Mouse (Mus musculus) hindbrain, embryonic 14.5 days (tissue): ENCODE results near the gene Olfr1061. TPM values are rescaled to one million over a fixed set of nuclear protein-coding genes. Genes with fewer than 3 reads are reported as not detected.
"Not testable (repeated sequence)": the region's sequence is repeated elsewhere in the genome, so short reads cannot be mapped to it uniquely, and the experiment has no call there.

Experiments
- ATAC-seq: fragments of 200-750 bp; cut with Nextera tagmentation; 2 replicates; pipeline ENCODE4 v1.8.0; 2017; ENCODE audit warnings: moderate number of reproducible peaks, mild to moderate bottlenecking, moderate TSS enrichment, moderate library complexity; ENCODE audit not compliant: low FRiP score
- DNase-seq: peaks from one replicate; pipeline ENCODE4 v3.0.0-alpha.2; 2015; ENCODE audit warnings: low spot score
- H3K27ac ChIP-seq: fragments of 300-500 bp; sonication (generic); 2 replicates; pipeline ENCODE4 v1.5.1; 2014; ENCODE audit warnings: mild to moderate bottlenecking, moderate library complexity
- H3K27me3 ChIP-seq: fragments of 300-500 bp; sonication (generic); 2 replicates; pipeline ENCODE4 v1.6.1; 2014; ENCODE audit warnings: mild to moderate bottlenecking, low read length, mixed read lengths; ENCODE audit not compliant: control insufficient read depth, insufficient read depth
- H3K36me3 ChIP-seq: fragments of 300-500 bp; sonication (generic); replicated peaks from 2 replicates; pipeline ENCODE4 v1.6.1; 2014; ENCODE audit not compliant: control insufficient read depth, insufficient read depth
- H3K4me1 ChIP-seq: fragments of 300-500 bp; sonication (generic); replicated peaks from 2 replicates; pipeline ENCODE4 v1.6.1; 2014; ENCODE audit warnings: antibody characterized with exemption, low read length, mixed read lengths; ENCODE audit not compliant: control insufficient read depth, insufficient read depth
- H3K4me2 ChIP-seq: fragments of 300-500 bp; sonication (generic); replicated peaks from 2 replicates; pipeline ENCODE4 v1.6.1; 2014; ENCODE audit warnings: mild to moderate bottlenecking, moderate library complexity
- H3K4me3 ChIP-seq: fragments of 300-500 bp; sonication (generic); replicated peaks from 2 replicates; pipeline ENCODE4 v1.5.1; 2014; ENCODE audit warnings: mild to moderate bottlenecking, low read length
- H3K9ac ChIP-seq: fragments of 300-500 bp; sonication (generic); 2 replicates; pipeline ENCODE4 v1.6.1; 2014
- H3K9me3 ChIP-seq: fragments of 300-500 bp; sonication (generic); 2 replicates; pipeline ENCODE4 v1.6.1; 2016; ENCODE audit warnings: low read length; ENCODE audit not compliant: control insufficient read depth
- WGBS: fragments of 180-500 bp; shearing (Covaris S2); extraction: QIAGEN DNeasy Blood & Tissue Kit; methylation state at CpG from one replicate; pipeline ENCODE4 v1.1.7; 2014; 5-methylcytosine and 5-hydroxymethylcytosine counted together
- polyA plus RNA-seq: library from polyadenylated mRNA; unstranded; fragments of >200 nt; fragmentation: Nextera tagmentation; extraction: Ambion mirVana; gene quantifications from 2 replicates; pipeline ENCODE4 v1.2.1, GENCODE M21; 2014

Gene Olfr1061
- not detected in 2 replicates for polyA plus RNA-seq

- 84% methylated on average over 1 of the region's 1 CpGs for WGBS
- DNase-seq (no peak), ATAC-seq (no peak)
- H3K4me3 ChIP-seq = no peak within 1 kb of the TSS
- H3K9ac ChIP-seq = no peak within 1 kb of the TSS
- H3K4me2 ChIP-seq = no peak within 1 kb of the TSS
- no peaks in the 10 kb centered on the region for H3K36me3 ChIP-seq
- H3K4me1 ChIP-seq = no peaks in the 10 kb centered on the region
- no peaks in the 10 kb centered on the region for H3K9me3 ChIP-seq
- no peaks in the 10 kb centered on the region for H3K27me3 ChIP-seq
- H3K27ac ChIP-seq = no peak within 1 kb of the TSS
Measured at GRCm38 (mm10) chr2:86413950-86414349, at the start of gene Olfr1061. Gene Olfr1061 (minus strand): TSS chr2:86414050.

- Histone ChIP-seq H3K4me3 (no peak overlapping the region), H3K9me3 (no peaks in the 10 kb centered on the region), H3K4me2 (no peak overlapping the region), H3K9ac (no peak overlapping the region), H3K36me3 (no peaks in the 10 kb centered on the region), H3K27ac (no peak overlapping the region), H3K4me1 (no peaks in the 10 kb centered on the region), H3K27me3 (no peaks in the 10 kb centered on the region)
- ATAC-seq (no peak), DNase-seq (no peak)
- WGBS = 88% methylated on average over 1 of the region's 1 CpGs
Measured at GRCm38 (mm10) chr2:86460434-86460833, 46.6 kb upstream of the Olfr1061 start.

GRCm38 (mm10) chr2:86456169-86456568 lies 42.3 kb upstream of the Olfr1061 start, which contains the start of gene Olfr1066:
Gene Olfr1066 (minus strand): TSS chr2:86456269.
- no peaks in the 10 kb centered on the region for H3K4me1 ChIP-seq
- no peak for ATAC-seq

GRCm38 (mm10) chr2:86450491-86450890 lies 36.6 kb upstream of the Olfr1061 start, which contains the start of gene Olfr1065:
Gene Olfr1065 (minus strand): TSS chr2:86450591.
- not testable (repeated sequence) for ATAC-seq, H3K9ac ChIP-seq, H3K27ac ChIP-seq, H3K4me1 ChIP-seq, H3K27me3 ChIP-seq, H3K4me2 ChIP-seq, H3K36me3 ChIP-seq, H3K9me3 ChIP-seq, H3K4me3 ChIP-seq, DNase-seq
- WGBS = no CpG with 5 or more reads among the region's 1 CpGs

More at GRCm38 (mm10) chr2:86456169-86456568, 42.3 kb upstream of the Olfr1061 start, which contains the start of gene Olfr1066:
- no peak within 1 kb of the TSS for H3K4me3 ChIP-seq
- no peak within 1 kb of the TSS for H3K4me2 ChIP-seq
- no peaks in the 10 kb centered on the region for H3K9me3 ChIP-seq
- no peaks in the 10 kb centered on the region for H3K36me3 ChIP-seq
- no peaks in the 10 kb centered on the region for H3K27me3 ChIP-seq
- H3K27ac ChIP-seq = no peak within 1 kb of the TSS
- no peak for DNase-seq
- no peak within 1 kb of the TSS for H3K9ac ChIP-seq
- 88% methylated on average over 1 of the region's 1 CpGs for WGBS

- H3K4me1 ChIP-seq, H3K9ac ChIP-seq, H3K27ac ChIP-seq, H3K4me2 ChIP-seq, H3K9me3 ChIP-seq, H3K27me3 ChIP-seq, H3K36me3 ChIP-seq, H3K4me3 ChIP-seq, DNase-seq, ATAC-seq: not testable (repeated sequence)
- 51% methylated on average over 1 of the region's 1 CpGs for WGBS
Measured at GRCm38 (mm10) chr2:86442101-86442500, 28.3 kb upstream of the Olfr1061 start.

- not testable (repeated sequence) for H3K4me2 ChIP-seq, H3K9ac ChIP-seq, H3K36me3 ChIP-seq, H3K4me1 ChIP-seq, H3K27ac ChIP-seq, DNase-seq, H3K9me3 ChIP-seq, ATAC-seq, H3K27me3 ChIP-seq, H3K4me3 ChIP-seq
- 89% methylated on average over 8 of the region's 8 CpGs for WGBS
Measured at GRCm38 (mm10) chr2:86428511-86428910, 14.7 kb upstream of the Olfr1061 start.

GRCm38 (mm10) chr2:86426649-86427048 lies 12.8 kb upstream of the Olfr1061 start, which contains the start of gene Olfr1062:
Gene Olfr1062 (minus strand): TSS chr2:86426749.
- H3K4me2 ChIP-seq, H3K27me3 ChIP-seq, H3K36me3 ChIP-seq, H3K9me3 ChIP-seq, DNase-seq, H3K9ac ChIP-seq, H3K27ac ChIP-seq, ATAC-seq, H3K4me3 ChIP-seq, H3K4me1 ChIP-seq: not testable (repeated sequence)

- DNase-seq (no peak), ATAC-seq (0 out of 2 replicates have a peak, but pooled peaks have one; percentile 21)
- Histone ChIP-seq H3K4me1 (no peaks in the 10 kb centered on the region), H3K36me3 (no peaks in the 10 kb centered on the region), H3K4me3 (no peak overlapping the region), H3K27ac (no peak overlapping the region), H3K9ac (no peak overlapping the region), H3K9me3 (no peaks in the 10 kb centered on the region), H3K27me3 (no peaks in the 10 kb centered on the region), H3K4me2 (no peak overlapping the region)
- 88% methylated on average over 2 of the region's 2 CpGs for WGBS
Measured at GRCm38 (mm10) chr2:86395114-86395513, 18.7 kb downstream of the Olfr1061 start.

GRCm38 (mm10) chr2:86388461-86388860 lies 25.4 kb downstream of the Olfr1061 start, which contains the start of gene Olfr1058:
Gene Olfr1058 (minus strand): TSS chr2:86388561.
- not testable (repeated sequence) for H3K27ac ChIP-seq, H3K9ac ChIP-seq, ATAC-seq, H3K27me3 ChIP-seq, H3K36me3 ChIP-seq, H3K9me3 ChIP-seq, DNase-seq, H3K4me1 ChIP-seq, H3K4me2 ChIP-seq, H3K4me3 ChIP-seq

- H3K4me1 ChIP-seq = no peaks in the 10 kb centered on the region
- no peaks in the 10 kb centered on the region for H3K9me3 ChIP-seq
- DNase-seq (no peak), ATAC-seq (no peak)
- H3K4me3 ChIP-seq = no peak within 1 kb of the TSS
- H3K36me3 ChIP-seq = no peaks in the 10 kb centered on the region
- no peak within 1 kb of the TSS for H3K4me2 ChIP-seq
- no peak within 1 kb of the TSS for H3K27ac ChIP-seq
- no peaks in the 10 kb centered on the region for H3K27me3 ChIP-seq
- no peak within 1 kb of the TSS for H3K9ac ChIP-seq
Measured at GRCm38 (mm10) chr2:86378293-86378692, 35.6 kb downstream of the Olfr1061 start, which contains the start of gene Olfr1057. Gene Olfr1057 (minus strand): TSS chr2:86378393.
